Mouse (Mus musculus) bone marrow, adult 2 months (tissue): ENCODE data around the gene Sgms2. TPM values are rescaled to one million over a fixed set of nuclear protein-coding genes. Genes with fewer than 3 reads are reported as not detected.
A peak's percentile ranks its signal among the peaks of the same experiment; 100 is the strongest.

ENCODE experiments used
- H3K27ac ChIP-seq: fragments of 200-500 bp; 2 replicates; pipeline ENCODE4 v1.5.1; 2012; ENCODE audit warnings: low read depth, mild to moderate bottlenecking, control low read depth, inconsistent platforms, low read length; ENCODE audit not compliant: control insufficient read depth, poor library complexity, insufficient read depth
- H3K4me1 ChIP-seq: fragments of 200-500 bp; 2 replicates; pipeline ENCODE4 v1.6.1; 2011; ENCODE audit warnings: low read length; ENCODE audit not compliant: control insufficient read depth, insufficient read depth
- H3K4me3 ChIP-seq: fragments of 200-500 bp; replicated peaks from 2 replicates; pipeline ENCODE3; 2011; ENCODE audit warnings: mild to moderate bottlenecking, low read depth, low read length, control low read depth; ENCODE audit not compliant: control insufficient read depth
- CTCF ChIP-seq: fragments of 200-500 bp; IDR thresholded peaks from 2 replicates; pipeline ENCODE4 v1.5.1; 2011; ENCODE audit warnings: low read length, control low read depth; ENCODE audit not compliant: control insufficient read depth, insufficient read depth
- POLR2A ChIP-seq: fragments of 200-500 bp; IDR thresholded peaks from 2 replicates; pipeline ENCODE4 v1.6.1; 2011; ENCODE audit warnings: low read depth, mild to moderate bottlenecking, control low read depth, low read length, borderline replicate concordance; ENCODE audit not compliant: control insufficient read depth
- WGBS: fragments of 180-500 bp; shearing (Covaris S2); methylation state at CpG from one replicate; pipeline ENCODE4 v1.1.7; 2018; 5-methylcytosine and 5-hydroxymethylcytosine counted together
- polyA plus RNA-seq: library from polyadenylated mRNA; stranded (reverse); fragments of >200 nt; gene quantifications from 2 replicates; pipeline ENCODE4 v1.2.4, GENCODE M21; 2011; ENCODE audit warnings: low replicate concordance; ENCODE audit not compliant: missing spikeins, insufficient read depth, insufficient read length

Gene Sgms2
- polyA plus RNA-seq, 1 experiment = 6.6 TPM

DNA sequence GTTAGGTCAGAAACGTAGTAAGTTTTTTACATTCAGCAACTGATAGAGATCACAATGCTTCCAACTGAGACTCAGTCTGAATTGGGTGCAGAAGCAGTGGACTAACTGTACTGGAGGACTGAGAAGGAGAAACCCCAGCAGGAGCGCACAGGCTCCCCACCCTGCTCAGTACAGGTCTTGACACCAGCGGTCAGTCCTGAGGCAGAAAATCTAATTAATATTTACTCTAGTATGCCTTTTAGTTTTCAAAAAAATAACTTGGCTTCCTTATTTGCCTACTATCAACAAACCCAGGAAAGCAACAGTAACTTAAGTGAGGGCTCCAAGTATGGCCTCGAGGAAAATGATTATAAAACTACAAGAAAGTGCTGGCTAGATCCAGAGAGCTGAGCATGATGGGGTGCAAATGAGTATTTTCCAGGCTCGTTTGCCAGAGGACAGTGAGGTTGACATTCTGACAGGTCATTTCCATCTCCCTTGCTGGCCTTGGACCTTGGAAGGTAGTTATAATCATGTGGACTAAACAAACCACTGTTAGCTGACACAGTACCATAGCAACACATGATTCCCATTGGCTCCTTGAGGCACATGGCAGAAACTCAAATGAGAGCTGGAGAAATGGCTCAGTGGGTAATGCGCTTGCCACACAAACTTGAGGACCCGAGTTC is 25.3 kb upstream of the Sgms2 start:
- TF ChIP-seq CTCF = no peak
- no peaks in the 10 kb centered on the region for H3K4me1 ChIP-seq
- 80% methylated on average over 7 of the region's 7 CpGs for WGBS

DNA sequence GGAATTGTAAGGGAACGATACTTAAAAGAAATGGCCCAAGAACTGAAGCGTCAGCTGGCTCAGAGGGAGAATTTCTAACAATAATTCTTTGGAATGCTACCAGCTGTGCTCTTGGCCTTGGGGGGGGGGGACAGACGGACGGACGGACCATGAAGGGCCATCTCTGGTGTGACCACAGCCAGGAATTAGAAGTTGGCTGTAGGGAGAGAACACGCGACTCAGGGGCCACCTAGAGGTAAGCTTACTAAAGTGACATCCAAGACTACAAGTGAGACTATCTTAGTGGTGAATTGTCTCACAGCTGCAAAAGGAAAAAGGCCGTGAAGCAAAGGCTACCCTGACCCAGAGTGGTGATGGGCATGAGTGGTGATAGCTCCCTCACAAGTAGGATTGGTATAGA is 20.4 kb upstream of the Sgms2 start:
- no peaks in the 10 kb centered on the region for H3K4me1 ChIP-seq
- H3K27ac ChIP-seq = no peak overlapping the region
- no peak overlapping the region for H3K4me3 ChIP-seq
- TF ChIP-seq POLR2A (no peak), CTCF (no peak)
- 54% methylated on average over 8 of the region's 8 CpGs for WGBS

More for the DNA sequence above, 25.3 kb upstream of the Sgms2 start:
- Histone ChIP-seq H3K27ac (no peak overlapping the region), H3K4me3 (no peak overlapping the region)

DNA sequence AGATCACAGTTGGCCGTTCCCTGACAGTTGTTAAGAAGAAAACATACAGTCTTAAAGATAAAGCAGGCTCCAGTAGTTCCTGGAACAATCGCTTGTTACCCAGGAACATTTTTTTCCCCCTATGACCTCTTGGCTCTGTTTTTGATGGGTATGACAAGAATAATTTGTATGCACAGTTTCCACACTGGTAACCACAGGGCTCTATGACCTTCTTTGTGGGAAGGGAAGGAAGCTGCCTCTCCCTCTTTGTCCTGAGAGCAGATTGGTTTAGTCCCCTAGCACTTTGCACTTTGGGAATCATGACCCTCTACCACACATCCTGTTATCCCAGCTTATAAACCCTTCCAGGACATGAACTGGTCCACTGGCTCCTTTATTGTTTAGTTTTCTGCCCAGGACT is 16.8 kb upstream of the Sgms2 start:
- TF ChIP-seq CTCF = no peak
- no peak for TF ChIP-seq POLR2A
- H3K4me1 ChIP-seq = no peaks in the 10 kb centered on the region; the same call in 1 of the 2 replicates
- H3K27ac ChIP-seq = no peak overlapping the region
- no peak overlapping the region for H3K4me3 ChIP-seq
- 59% methylated on average over 2 of the region's 2 CpGs for WGBS

DNA sequence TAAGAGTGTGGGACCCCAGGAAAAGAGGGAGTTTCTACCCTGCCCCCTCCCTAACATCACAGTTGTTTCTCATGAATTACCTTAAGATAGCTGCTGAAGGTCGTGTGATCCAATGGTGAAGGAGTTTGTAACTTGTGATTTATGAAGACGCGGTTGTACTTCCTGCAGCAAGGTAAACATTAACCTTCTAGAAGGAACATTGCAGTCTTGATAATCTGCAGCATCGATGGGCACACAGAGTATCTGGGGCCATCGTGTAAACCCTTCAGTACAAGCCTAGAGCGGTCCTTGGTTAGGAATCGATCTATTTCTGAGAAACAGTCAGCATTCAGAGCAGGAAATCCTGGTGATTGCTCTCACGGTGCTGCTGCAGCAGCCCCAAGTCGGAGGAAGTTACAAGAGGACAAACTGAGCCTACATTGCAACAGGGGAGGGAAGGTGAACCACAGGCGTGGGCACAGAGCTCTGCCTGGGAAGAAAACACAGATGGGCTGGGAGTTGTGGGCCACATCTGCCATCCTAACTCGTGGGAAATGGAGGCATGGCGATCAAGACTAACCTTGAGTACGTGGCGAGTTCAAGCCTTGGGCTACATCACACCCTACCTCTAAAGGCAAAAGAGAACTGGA is 13.5 kb upstream of the Sgms2 start:
- WGBS = 17% methylated on average over 14 of the region's 14 CpGs
- Histone ChIP-seq H3K4me1 (no peaks in the 10 kb centered on the region; the same call in 1 of the 2 replicates), H3K27ac (peak overlapping the region; percentile 52; the same call in 1 of the 2 replicates), H3K4me3 (peak overlapping the region; percentile 67)
- TF ChIP-seq POLR2A (no peak), CTCF (no peak)

DNA sequence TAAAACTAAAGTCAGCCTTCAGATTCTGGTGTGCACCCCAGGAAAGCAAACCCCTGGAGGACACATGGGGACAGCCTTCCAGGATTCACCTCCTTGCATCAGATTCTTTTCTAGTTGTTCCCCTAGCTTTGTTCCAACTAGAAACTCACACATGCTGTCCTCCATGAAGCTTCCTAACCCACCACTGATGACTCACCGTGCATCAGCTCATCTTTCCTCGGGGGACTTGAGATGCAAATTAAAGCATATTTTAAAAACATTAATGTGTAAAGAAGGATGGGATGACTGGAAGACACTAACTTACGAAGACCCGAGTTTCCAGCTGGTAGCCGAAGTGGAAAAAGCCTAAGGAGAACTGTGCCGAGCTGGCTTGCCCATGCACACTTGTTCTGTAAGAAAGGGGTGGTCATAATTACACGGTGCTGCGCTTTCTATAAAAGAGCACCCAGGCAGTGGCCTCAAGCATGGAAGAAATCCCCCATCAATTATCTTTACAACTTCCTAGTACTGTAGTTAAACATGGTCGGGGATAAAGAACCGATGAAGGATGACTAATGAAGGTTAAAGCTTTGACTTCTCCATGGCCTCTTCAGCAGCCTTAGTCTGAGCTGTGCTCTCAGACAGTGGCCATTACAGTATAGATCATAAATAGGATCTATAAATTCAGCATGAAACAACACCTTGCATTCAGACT is 10.6 kb upstream of the Sgms2 start:
- WGBS = 87% methylated on average over 10 of the region's 10 CpGs
- TF ChIP-seq POLR2A (no peak), CTCF (no peak)
- H3K4me3 ChIP-seq = no peak overlapping the region
- no peak overlapping the region for H3K27ac ChIP-seq
- no peaks in the 10 kb centered on the region; the same call in 1 of the 2 replicates for H3K4me1 ChIP-seq

DNA sequence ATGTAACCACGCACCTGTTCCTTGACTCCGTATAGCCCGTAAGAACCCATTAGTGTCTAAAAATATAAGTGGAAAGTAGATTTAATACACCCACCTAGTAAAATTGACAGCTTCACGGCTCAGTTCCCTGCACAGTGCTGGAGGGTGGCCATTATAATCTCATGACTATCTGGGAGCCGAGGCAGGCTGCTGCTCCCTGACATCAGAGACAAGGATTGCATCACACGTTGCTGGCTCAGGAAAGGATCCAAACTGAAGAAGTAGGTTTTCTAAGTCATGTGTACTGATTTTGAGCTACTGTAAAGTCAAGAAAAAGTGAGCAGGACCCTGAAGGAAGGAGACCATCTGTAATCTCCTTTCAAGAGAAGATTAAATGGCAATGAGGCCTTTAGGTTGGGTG is 8.4 kb upstream of the Sgms2 start:
- Histone ChIP-seq H3K4me1 (no peaks in the 10 kb centered on the region), H3K4me3 (no peak overlapping the region), H3K27ac (no peak overlapping the region)
- 71% methylated on average over 6 of the region's 6 CpGs for WGBS
- TF ChIP-seq CTCF = no peak
- no peak for TF ChIP-seq POLR2A

DNA sequence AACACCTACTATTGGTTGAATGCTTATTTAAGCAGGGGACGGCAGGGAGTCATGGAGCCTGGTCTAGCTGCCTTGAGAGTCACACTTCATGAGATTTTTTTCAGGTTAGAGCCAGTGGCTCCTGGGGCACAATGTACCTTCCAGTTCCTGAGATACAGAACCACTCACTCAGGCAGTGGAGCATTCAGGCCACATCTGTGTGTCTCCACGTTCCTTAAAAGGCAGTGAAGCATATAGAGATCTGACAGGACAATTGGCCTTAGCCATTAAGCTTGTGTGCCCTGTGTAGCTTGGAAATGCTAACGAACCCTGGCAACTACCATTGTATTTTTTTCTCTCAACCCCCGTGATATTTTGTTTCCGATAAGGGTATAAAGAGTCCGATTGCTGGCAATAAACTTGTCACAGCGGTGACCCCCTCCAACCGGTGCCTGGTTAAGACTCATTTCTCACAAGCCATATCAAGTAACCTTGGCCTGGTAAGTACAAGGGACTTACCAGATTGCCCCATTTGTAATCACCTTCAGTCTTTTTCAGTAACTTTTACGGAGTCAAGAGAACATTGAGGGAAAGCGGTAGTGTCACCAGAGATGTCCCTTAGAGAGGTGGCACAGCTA is 5.4 kb upstream of the Sgms2 start:
- H3K27ac ChIP-seq = no peak overlapping the region
- peaks cover 1% of the 10 kb centered on the region for H3K4me1 ChIP-seq
- H3K4me3 ChIP-seq = no peak overlapping the region
- 84% methylated on average over 10 of the region's 10 CpGs for WGBS
- TF ChIP-seq CTCF = no peak
- TF ChIP-seq POLR2A = no peak

DNA sequence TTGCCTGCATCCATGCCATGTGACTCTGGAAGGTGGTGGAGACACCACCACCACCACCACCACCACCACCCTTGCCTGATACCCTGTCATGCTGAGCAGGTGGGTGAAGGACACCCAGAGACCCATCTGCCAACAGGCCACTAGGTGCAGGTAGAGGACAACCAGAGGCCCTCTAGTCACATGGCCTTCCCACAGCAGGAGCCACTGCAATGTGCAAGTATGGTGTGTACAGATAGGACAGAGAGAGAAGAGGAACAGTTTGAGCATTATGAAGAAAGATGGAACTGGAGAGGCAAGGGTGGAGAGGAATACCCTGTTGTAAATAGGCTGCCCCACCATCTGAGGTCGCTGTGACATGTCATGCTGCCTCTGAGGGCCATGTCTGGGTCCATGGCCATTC is 3.9 kb upstream of the Sgms2 start:
- Histone ChIP-seq H3K27ac (no peak overlapping the region), H3K4me3 (no peak overlapping the region), H3K4me1 (peaks cover 1% of the 10 kb centered on the region)
- 52% methylated on average over 1 of the region's 1 CpGs for WGBS
- TF ChIP-seq POLR2A (no peak), CTCF (no peak)
